Mouse (Mus musculus): ENCODE results near the gene Chka. TPM values are rescaled to one million over a fixed set of nuclear protein-coding genes. Genes with fewer than 3 reads are reported as not detected.

Gene Chka
- total RNA-seq, 1 experiment: 79.6 TPM

GRCm38 (mm10) chr19:3843629-3844028 lies 7.9 kb upstream of the Chka start:
- H3K27ac ChIP-seq (ENCODE audit: insufficient read depth, low read depth, low read length, poor library complexity, severe bottlenecking): peak overlapping the region; percentile 98; the same call in 1 of the 2 replicates
- H3K9ac ChIP-seq (ENCODE audit: insufficient read depth, low read depth, low read length, poor library complexity, severe bottlenecking): peak overlapping the region; percentile 14; the same call in 1 of the 2 replicates
- in situ Hi-C loops (cut with MboI; ENCODE audit: low sequenced_read_pairs in 2 of 2, unreplicated experiment in 2 of 2): no loop called here

GRCm38 (mm10) chr19:3844836-3845235 lies 6.7 kb upstream of the Chka start:
- H3K9me3 ChIP-seq (ENCODE audit: control insufficient read depth, insufficient read depth, low read depth, low read length): no peaks in the 10 kb centered on the region
- in situ Hi-C loops (cut with MboI; ENCODE audit: low sequenced_read_pairs in 2 of 2, unreplicated experiment in 2 of 2): no loop called here
- H3K4me1 ChIP-seq (ENCODE audit: control insufficient read depth in 2 of 2, insufficient read depth in 2 of 2, low read length in 2 of 2, poor library complexity in 1 of 2): peaks cover 19 to 51% of the 10 kb centered on the region in 2 experiments
- no peak for DNase-seq (ENCODE audit: low read depth, low spot score)
- no peak overlapping the region for H3K4me3 ChIP-seq (ENCODE audit: insufficient read depth in 1 of 2, low read depth in 1 of 2, low read length in 2 of 2, poor library complexity in 1 of 2, severe bottlenecking in 1 of 2)
- H3K27ac ChIP-seq (ENCODE audit: insufficient read depth, low read depth, low read length, poor library complexity, severe bottlenecking): no peak overlapping the region
- H3K36me3 ChIP-seq (ENCODE audit: control insufficient read depth, insufficient read depth, low read length, poor library complexity, severe bottlenecking): no peaks in the 10 kb centered on the region
- no peak overlapping the region; the same call in 1 of the 2 replicates for H3K9ac ChIP-seq (ENCODE audit: insufficient read depth, low read depth, low read length, poor library complexity, severe bottlenecking)
- TF ChIP-seq CHD2 (IDR thresholded peaks at IDR 0.05; ENCODE audit: low read depth, low read length) (no peak), ZC3H11A (IDR thresholded peaks at IDR 0.05; ENCODE audit: borderline replicate concordance, low read depth, low read length) (no peak), ZNF384 (IDR thresholded peaks at IDR 0.05; ENCODE audit: low read depth, low read length) (no peak), MAFK (IDR thresholded peaks at IDR 0.05; ENCODE audit: insufficient read depth, low read depth, low read length) (no peak), HCFC1 (IDR thresholded peaks at IDR 0.05; ENCODE audit: borderline replicate concordance, insufficient read depth, low read length) (no peak)

More at GRCm38 (mm10) chr19:3843629-3844028, 7.9 kb upstream of the Chka start:
- TF ChIP-seq ZNF384 (IDR thresholded peaks at IDR 0.05; ENCODE audit: low read depth, low read length): no peak
- TF ChIP-seq HCFC1 (IDR thresholded peaks at IDR 0.05; ENCODE audit: borderline replicate concordance, insufficient read depth, low read length): no peak
- no peak for TF ChIP-seq ZC3H11A (IDR thresholded peaks at IDR 0.05; ENCODE audit: borderline replicate concordance, low read depth, low read length)
- no peak for TF ChIP-seq MAFK (IDR thresholded peaks at IDR 0.05; ENCODE audit: insufficient read depth, low read depth, low read length)
- TF ChIP-seq CHD2 (IDR thresholded peaks at IDR 0.05; ENCODE audit: low read depth, low read length): no peak
- Histone ChIP-seq H3K4me1 (ENCODE audit: control insufficient read depth in 2 of 2, insufficient read depth in 2 of 2, low read length in 2 of 2, poor library complexity in 1 of 2) (peaks cover 23 to 51% of the 10 kb centered on the region in 2 experiments), H3K9me3 (ENCODE audit: control insufficient read depth, insufficient read depth, low read depth, low read length) (no peaks in the 10 kb centered on the region), H3K36me3 (ENCODE audit: control insufficient read depth, insufficient read depth, low read length, poor library complexity, severe bottlenecking) (no peaks in the 10 kb centered on the region), H3K4me3 (ENCODE audit: insufficient read depth in 1 of 2, low read depth in 1 of 2, low read length in 2 of 2, poor library complexity in 1 of 2, severe bottlenecking in 1 of 2) (no peak overlapping the region)
- no peak for DNase-seq (ENCODE audit: low read depth, low spot score)

GRCm38 (mm10) chr19:3845339-3845738 lies 6.2 kb upstream of the Chka start:
- no peak overlapping the region for H3K4me3 ChIP-seq (ENCODE audit: insufficient read depth in 1 of 2, low read depth in 1 of 2, low read length in 2 of 2, poor library complexity in 1 of 2, severe bottlenecking in 1 of 2)
- no peak for DNase-seq (ENCODE audit: low read depth, low spot score)
- no peak overlapping the region for H3K27ac ChIP-seq (ENCODE audit: insufficient read depth, low read depth, low read length, poor library complexity, severe bottlenecking)
- H3K4me1 ChIP-seq (ENCODE audit: control insufficient read depth in 2 of 2, insufficient read depth in 2 of 2, low read length in 2 of 2, poor library complexity in 1 of 2): peaks cover 15 to 50% of the 10 kb centered on the region in 2 experiments
- TF ChIP-seq ZNF384 (IDR thresholded peaks at IDR 0.05; ENCODE audit: low read depth, low read length): no peak
- no peak for TF ChIP-seq CHD2 (IDR thresholded peaks at IDR 0.05; ENCODE audit: low read depth, low read length)
- H3K36me3 ChIP-seq (ENCODE audit: control insufficient read depth, insufficient read depth, low read length, poor library complexity, severe bottlenecking): no peaks in the 10 kb centered on the region
- no peaks in the 10 kb centered on the region for H3K9me3 ChIP-seq (ENCODE audit: control insufficient read depth, insufficient read depth, low read depth, low read length)
- in situ Hi-C loops (cut with MboI; ENCODE audit: low sequenced_read_pairs in 2 of 2, unreplicated experiment in 2 of 2): no loop called here
- no peak overlapping the region for H3K9ac ChIP-seq (ENCODE audit: insufficient read depth, low read depth, low read length, poor library complexity, severe bottlenecking)

- in situ Hi-C loops (cut with MboI; ENCODE audit: low sequenced_read_pairs in 2 of 2, unreplicated experiment in 2 of 2): no loop called here
- Histone ChIP-seq H3K9ac (ENCODE audit: insufficient read depth, low read depth, low read length, poor library complexity, severe bottlenecking) (no peak overlapping the region), H3K36me3 (ENCODE audit: control insufficient read depth, insufficient read depth, low read length, poor library complexity, severe bottlenecking) (no peaks in the 10 kb centered on the region), H3K4me3 (ENCODE audit: insufficient read depth in 1 of 2, low read depth in 1 of 2, low read length in 2 of 2, poor library complexity in 1 of 2, severe bottlenecking in 1 of 2) (no peak overlapping the region), H3K9me3 (ENCODE audit: control insufficient read depth, insufficient read depth, low read depth, low read length) (no peaks in the 10 kb centered on the region), H3K4me1 (ENCODE audit: control insufficient read depth in 2 of 2, insufficient read depth in 2 of 2, low read length in 2 of 2, poor library complexity in 1 of 2) (peaks cover 11 to 46% of the 10 kb centered on the region in 2 experiments), H3K27ac (ENCODE audit: insufficient read depth, low read depth, low read length, poor library complexity, severe bottlenecking) (no peak overlapping the region)
- DNase-seq (ENCODE audit: low read depth, low spot score): no peak
- TF ChIP-seq MAFK (IDR thresholded peaks at IDR 0.05; ENCODE audit: insufficient read depth, low read depth, low read length): no peak
Measured at GRCm38 (mm10) chr19:3845803-3846406, 5.7 kb upstream of the Chka start.

Data from ES-E14 (cell line).